In the genomic region with DNA sequence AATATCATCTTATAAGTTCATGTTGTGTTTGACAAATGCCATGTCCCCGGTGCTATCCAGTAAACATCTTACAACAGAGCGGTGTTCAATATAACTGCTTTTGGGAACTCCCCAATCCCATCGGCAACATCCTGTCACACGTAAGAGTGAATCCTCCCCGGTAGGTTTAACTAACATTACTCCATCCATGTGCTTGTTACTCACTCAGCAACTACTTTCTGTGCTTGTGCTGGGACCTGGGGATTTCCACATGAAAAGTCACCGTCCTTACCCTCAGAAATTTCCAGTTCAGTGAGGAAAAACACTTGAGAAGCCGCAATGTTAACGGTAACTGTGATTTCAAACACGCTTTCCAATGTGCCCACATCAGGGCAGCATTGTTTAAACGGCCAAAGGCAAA, we compare ENCODE assay signal across 1 mouse cellular context.
TF ChIP-seq lines count a peak whose summit lies in the region.

No protein-coding gene starts in this region.

TF ChIP-seq in CH12.LX, 34 proteins besides CTCF, POLR2A, EP300 and RAD21 (continued from another document):
- no peak for TF ChIP-seq POLR2AphosphoS2 (IDR thresholded peaks at IDR 0.05; ENCODE audit: low read depth, low read length)
